In the genomic region with DNA sequence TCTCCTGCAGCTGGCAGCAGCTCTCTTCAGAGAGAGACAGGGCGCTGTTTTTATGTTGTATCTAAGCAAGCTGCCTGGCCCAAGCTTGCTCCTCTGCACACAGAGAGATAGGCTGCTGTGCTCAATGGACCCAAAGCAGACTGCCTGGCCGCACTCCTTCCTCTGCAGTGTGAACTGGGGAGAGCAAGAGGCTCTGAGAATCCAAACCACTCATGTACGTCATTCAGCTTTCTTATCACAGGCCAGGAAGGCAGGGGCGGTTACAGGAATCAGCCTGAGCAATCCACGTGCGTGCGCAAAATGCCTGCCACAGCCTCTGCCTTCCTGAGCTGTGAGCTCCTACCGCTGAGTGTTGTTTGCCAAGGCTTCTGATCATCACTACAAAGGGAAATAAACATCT, we compare ENCODE assay signal across 8 mouse cellular contexts. TPM values are rescaled to one million over a fixed set of nuclear protein-coding genes. Genes with fewer than 3 reads are reported as not detected.
DNase-seq lines count a peak whose midpoint lies in the region; ATAC-seq and TF ChIP-seq lines count a peak whose summit lies in the region.

No protein-coding gene starts in this region.

- H3K4me1 ChIP-seq in embryonic facial prominence, embryonic 12.5 days: peaks cover 23% of the 10 kb centered on the region
- peaks cover 76% of the 10 kb centered on the region for H3K4me1 ChIP-seq in hindbrain, embryonic 10.5 days (replicated peaks)
- H3K4me1 ChIP-seq in limb, embryonic 10.5 days: peaks cover 55% of the 10 kb centered on the region
- peaks cover 58% of the 10 kb centered on the region for H3K4me1 ChIP-seq in midbrain, embryonic 10.5 days

- no peak for ATAC-seq in embryonic facial prominence, embryonic 12.5 days (ENCODE audit: insufficient number of reproducible peaks, insufficient read depth, low FRiP score, low TSS enrichment)

- 77% methylated on average over 8 of the region's 8 CpGs for WGBS in embryonic facial prominence, embryonic 12.5 days
- 79% methylated on average over 8 of the region's 8 CpGs for WGBS in hindbrain, embryonic 10.5 days
- WGBS in limb, embryonic 10.5 days: 83% methylated on average over 8 of the region's 8 CpGs
- WGBS in midbrain, embryonic 10.5 days: 73% methylated on average over 8 of the region's 8 CpGs

- H3K36me3 ChIP-seq in embryonic facial prominence, embryonic 12.5 days: no peaks in the 10 kb centered on the region
- no peaks in the 10 kb centered on the region for H3K36me3 ChIP-seq in hindbrain, embryonic 10.5 days
- H3K36me3 ChIP-seq in limb, embryonic 10.5 days: no peaks in the 10 kb centered on the region
- H3K36me3 ChIP-seq in midbrain, embryonic 10.5 days: no peaks in the 10 kb centered on the region
- no peaks in the 10 kb centered on the region; the same call in 1 of the 2 replicates for H3K36me3 ChIP-seq in splenic B cell, adult 2 months (ENCODE audit: control insufficient read depth, insufficient read depth, low read length, poor library complexity, severe bottlenecking)

- H3K4me2 ChIP-seq in embryonic facial prominence, embryonic 12.5 days (replicated peaks): no peak overlapping the region

- H3K4me3 ChIP-seq in left cerebral cortex, adult 2 months: peak overlapping the region; percentile 95
- H3K4me3 ChIP-seq in embryonic facial prominence, embryonic 12.5 days: no peak overlapping the region
- H3K4me3 ChIP-seq in hindbrain, embryonic 10.5 days: no peak overlapping the region
- H3K4me3 ChIP-seq in limb, embryonic 10.5 days: no peak overlapping the region
- no peak overlapping the region for H3K4me3 ChIP-seq in midbrain, embryonic 10.5 days

- TF ChIP-seq CTCF in left cerebral cortex, adult 2 months (IDR thresholded peaks at IDR 0.05): no peak

- H3K9me3 ChIP-seq in embryonic facial prominence, embryonic 12.5 days: no peaks in the 10 kb centered on the region
- no peaks in the 10 kb centered on the region for H3K9me3 ChIP-seq in hindbrain, embryonic 10.5 days
- H3K9me3 ChIP-seq in limb, embryonic 10.5 days (replicated peaks): no peaks in the 10 kb centered on the region
- H3K9me3 ChIP-seq in midbrain, embryonic 10.5 days (replicated peaks): no peaks in the 10 kb centered on the region

- intact Hi-C loops in left cerebral cortex, adult 2 months (cut with DNase I): no loop called here

- no peaks in the 10 kb centered on the region for H3K27me3 ChIP-seq in embryonic facial prominence, embryonic 12.5 days
- 0 out of 2 replicates have a peak, but pooled peaks cover 3% of the 10 kb centered on the region for H3K27me3 ChIP-seq in hindbrain, embryonic 10.5 days (ENCODE audit: insufficient read depth, poor library complexity, severe bottlenecking)
- H3K27me3 ChIP-seq in limb, embryonic 10.5 days (ENCODE audit: low read depth, poor library complexity, severe bottlenecking): 0 out of 2 replicates have a peak, but pooled peaks cover 5% of the 10 kb centered on the region
- H3K27me3 ChIP-seq in midbrain, embryonic 10.5 days (ENCODE audit: low read depth, poor library complexity, severe bottlenecking): 0 out of 2 replicates have a peak, but pooled peaks cover 5% of the 10 kb centered on the region
- no peaks in the 10 kb centered on the region for H3K27me3 ChIP-seq in splenic B cell, adult 2 months (ENCODE audit: control insufficient read depth, insufficient read depth, low read length, poor library complexity, severe bottlenecking)

- peak; percentile 58 to 65 for DNase-seq in left cerebral cortex, adult 2 months (ENCODE audit: extremely low spot score in 1 of 2, low spot score in 2 of 2)
- DNase-seq in left cerebral cortex, adult 11 months (ENCODE audit: low spot score): no peak
- DNase-seq in hindbrain, embryonic 10.5 days (ENCODE audit: low spot score): no peak
- no peak for DNase-seq in limb, embryonic 10.5 days (ENCODE audit: low spot score)
- no peak for DNase-seq in midbrain, embryonic 10.5 days (ENCODE audit: low spot score)
- peak; percentile 49 for DNase-seq in splenic B cell, adult 2 months (ENCODE audit: low read depth, low spot score)
- DNase-seq in cerebellum, adult 9-11 months: no peak

- no peak overlapping the region for H3K9ac ChIP-seq in embryonic facial prominence, embryonic 12.5 days

- peak overlapping the region; percentile 95 for H3K27ac ChIP-seq in left cerebral cortex, adult 2 months
- H3K27ac ChIP-seq in embryonic facial prominence, embryonic 12.5 days: peak overlapping the region; percentile 37; the same call in 1 of the 2 replicates
- H3K27ac ChIP-seq in hindbrain, embryonic 10.5 days: peak overlapping the region; percentile 76
- H3K27ac ChIP-seq in limb, embryonic 10.5 days: peak overlapping the region; percentile 40
- peak overlapping the region; percentile 70 for H3K27ac ChIP-seq in midbrain, embryonic 10.5 days (replicated peaks)

RNA-seq across cellular contexts. Expression of a gene that starts 5.3 kb away (rescaled TPM):
- total RNA-seq in left cerebral cortex, adult 2 months (2021): 10 to 100 TPM; 12.5 to 13.9 TPM
- 1.7 and 1.9 TPM in 2 replicates for polyA plus RNA-seq in embryonic facial prominence, embryonic 12.5 days (2016; fragmentation: Nextera tagmentation; extraction: Ambion mirVana)
- polyA plus RNA-seq in hindbrain, embryonic 10.5 days (2016; fragmentation: Nextera tagmentation; extraction: Ambion mirVana): 2.0 and 2.8 TPM in 2 replicates
- 2.2 and 2.3 TPM in 2 replicates for polyA plus RNA-seq in limb, embryonic 10.5 days (2016; fragmentation: Nextera tagmentation; extraction: Ambion mirVana)
- polyA plus RNA-seq in midbrain, embryonic 10.5 days (2016; fragmentation: Nextera tagmentation; extraction: Ambion mirVana): 1.7 and 2.0 TPM in 2 replicates

RNA-seq across cellular contexts. Expression of a gene that starts 22.3 kb away (rescaled TPM):
- under 1 TPM; 0.29 to 0.63 TPM for total RNA-seq in left cerebral cortex, adult 2 months (2021)
- 0.77 and 1.2 TPM in 2 replicates for polyA plus RNA-seq in embryonic facial prominence, embryonic 12.5 days (2016; fragmentation: Nextera tagmentation; extraction: Ambion mirVana)
- polyA plus RNA-seq in hindbrain, embryonic 10.5 days (2016; fragmentation: Nextera tagmentation; extraction: Ambion mirVana): 0.43 TPM in 1 of 2 replicates, not detected in the other
- polyA plus RNA-seq in limb, embryonic 10.5 days (2016; fragmentation: Nextera tagmentation; extraction: Ambion mirVana): 0.16 and 0.56 TPM in 2 replicates
- polyA plus RNA-seq in midbrain, embryonic 10.5 days (2016; fragmentation: Nextera tagmentation; extraction: Ambion mirVana): 0.32 and 0.39 TPM in 2 replicates

RNA-seq across cellular contexts. Expression of a gene that starts 30.3 kb away (rescaled TPM):
- total RNA-seq in left cerebral cortex, adult 2 months (2021): not detected
- polyA plus RNA-seq in embryonic facial prominence, embryonic 12.5 days (2016; fragmentation: Nextera tagmentation; extraction: Ambion mirVana): 2.6 and 4.1 TPM in 2 replicates
- polyA plus RNA-seq in hindbrain, embryonic 10.5 days (2016; fragmentation: Nextera tagmentation; extraction: Ambion mirVana): not detected in 2 replicates
- polyA plus RNA-seq in limb, embryonic 10.5 days (2016; fragmentation: Nextera tagmentation; extraction: Ambion mirVana): not detected in 2 replicates
- not detected in 2 replicates for polyA plus RNA-seq in midbrain, embryonic 10.5 days (2016; fragmentation: Nextera tagmentation; extraction: Ambion mirVana)

RNA-seq across cellular contexts. Expression of a gene that starts 31.5 kb away (rescaled TPM):
- 10 to 100 TPM; 67.6 to 69.4 TPM for total RNA-seq in left cerebral cortex, adult 2 months (2021)
- 110 and 112 TPM in 2 replicates for polyA plus RNA-seq in embryonic facial prominence, embryonic 12.5 days (2016; fragmentation: Nextera tagmentation; extraction: Ambion mirVana)
- polyA plus RNA-seq in hindbrain, embryonic 10.5 days (2016; fragmentation: Nextera tagmentation; extraction: Ambion mirVana): 116 and 147 TPM in 2 replicates
- polyA plus RNA-seq in limb, embryonic 10.5 days (2016; fragmentation: Nextera tagmentation; extraction: Ambion mirVana): 110 and 118 TPM in 2 replicates
- polyA plus RNA-seq in midbrain, embryonic 10.5 days (2016; fragmentation: Nextera tagmentation; extraction: Ambion mirVana): 123 and 134 TPM in 2 replicates

RNA-seq across cellular contexts. Expression of a gene that starts 40.2 kb away (rescaled TPM):
- 1 to 10 TPM; 2.5 to 2.8 TPM for total RNA-seq in left cerebral cortex, adult 2 months (2021)
- 1.6 and 1.8 TPM in 2 replicates for polyA plus RNA-seq in embryonic facial prominence, embryonic 12.5 days (2016; fragmentation: Nextera tagmentation; extraction: Ambion mirVana)
- polyA plus RNA-seq in hindbrain, embryonic 10.5 days (2016; fragmentation: Nextera tagmentation; extraction: Ambion mirVana): 0.40 and 0.76 TPM in 2 replicates
- polyA plus RNA-seq in limb, embryonic 10.5 days (2016; fragmentation: Nextera tagmentation; extraction: Ambion mirVana): 0.19 and 0.39 TPM in 2 replicates
- 0.77 and 2.5 TPM in 2 replicates for polyA plus RNA-seq in midbrain, embryonic 10.5 days (2016; fragmentation: Nextera tagmentation; extraction: Ambion mirVana)

Comparison
In these comparisons a context has a peak if more than half of its experiments do, and no peak if none do; other contexts are left out.
1. DNase-seq: peak in left cerebral cortex, adult 2 months (2 of 2) and splenic B cell, adult 2 months (single experiment); none in left cerebral cortex, adult 11 months (single experiment), hindbrain, embryonic 10.5 days (single experiment), limb, embryonic 10.5 days (single experiment), midbrain, embryonic 10.5 days (single experiment) and cerebellum, adult 9-11 months (single experiment).
2. H3K27ac ChIP-seq: peak in every context shown above with its lines; median percentile 95 in left cerebral cortex, adult 2 months; 76 in hindbrain, embryonic 10.5 days; 70 in midbrain, embryonic 10.5 days; 40 in limb, embryonic 10.5 days; 37 in embryonic facial prominence, embryonic 12.5 days.